Mouse (Mus musculus) neural tube, embryonic 15.5 days (tissue): ENCODE data around the gene Vmn1r3. TPM values are rescaled to one million over a fixed set of nuclear protein-coding genes. Genes with fewer than 3 reads are reported as not detected.

Experiments used
- polyA plus RNA-seq: library from polyadenylated mRNA; unstranded; fragments of >200 nt; fragmentation: Nextera tagmentation; extraction: Ambion mirVana; gene quantifications from 2 replicates; pipeline ENCODE4 v1.2.1, GENCODE M21; 2015

Gene Vmn1r3
- polyA plus RNA-seq, 1 experiment from 2014 or later = not detected

Other genes with a start within 250 kb of the Vmn1r3 start
- gene Vmn1r2, start 18.0 kb downstream of the Vmn1r3 start, polyA plus RNA-seq = not detected in 2 replicates